Comparison of ENCODE assay signal across 1 mouse cellular context in the genomic region with DNA sequence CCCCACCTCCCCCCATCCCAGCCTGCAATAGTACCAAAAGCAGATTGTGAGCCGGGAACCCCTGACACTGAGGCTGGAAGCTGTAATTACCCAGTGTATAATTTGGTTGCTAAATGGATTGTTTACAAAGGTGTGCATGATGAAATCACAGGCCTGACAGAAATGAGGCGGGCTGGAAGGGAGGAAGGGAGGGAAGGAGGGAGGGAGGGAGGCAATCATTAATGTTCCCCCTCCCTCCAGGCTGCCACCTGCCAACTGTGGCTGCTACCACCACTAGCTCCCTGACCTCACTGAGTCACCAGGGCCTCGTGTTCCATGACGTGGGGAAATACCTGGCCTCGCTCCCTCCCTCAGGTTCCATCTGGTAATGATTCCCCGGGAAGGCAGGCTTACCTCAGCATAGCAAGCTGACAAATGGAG.
A peak's percentile ranks its signal among the peaks of the same experiment; 100 is the strongest.
TF ChIP-seq lines count a peak whose summit lies in the region.

No protein-coding gene starts in this region.

TF ChIP-seq in CH12.LX, 34 proteins besides CTCF, POLR2A, EP300 and RAD21 (continued from another document):
- 0 out of 2 replicates have a peak, but pooled peaks have one; percentile 32 for TF ChIP-seq ZMIZ1 (IDR thresholded peaks at IDR 0.05; ENCODE audit: low read depth, low read length)
- TF ChIP-seq BHLHE40 (IDR thresholded peaks at IDR 0.05; ENCODE audit: low read depth, low read length): peak; percentile 44; the same call in 1 of the 2 replicates
- TF ChIP-seq TCF12 (IDR thresholded peaks at IDR 0.05; ENCODE audit: low read depth, low read length): peak; percentile 68
- TF ChIP-seq SIN3A (IDR thresholded peaks at IDR 0.05; ENCODE audit: low read length): peak; percentile 51; the same call in 1 of the 2 replicates
- peak; percentile 79 for TF ChIP-seq ETS1 (conservative IDR thresholded peaks at IDR 0.05; ENCODE audit: low read depth, low read length)
- TF ChIP-seq MAZ (IDR thresholded peaks at IDR 0.05; ENCODE audit: low read depth, low read length): 0 out of 2 replicates have a peak, but pooled peaks have one; percentile 60
- TF ChIP-seq ELF1 (IDR thresholded peaks at IDR 0.05; ENCODE audit: low read depth, low read length): no peak
- no peak for TF ChIP-seq MAFK (IDR thresholded peaks at IDR 0.05; ENCODE audit: insufficient replicate concordance, low read length)
- peak; percentile 59 for TF ChIP-seq MAX (IDR thresholded peaks at IDR 0.05; ENCODE audit: low read length)
- TF ChIP-seq HCFC1 (IDR thresholded peaks at IDR 0.05; ENCODE audit: low read depth, low read length): 0 out of 2 replicates have a peak, but pooled peaks have one; percentile 9
- no peak for TF ChIP-seq KAT2A (IDR thresholded peaks at IDR 0.05; ENCODE audit: insufficient replicate concordance, low read length)
